Mouse (Mus musculus) heart, embryonic 13.5 days (tissue): Measurements from ENCODE around the gene Irak2. TPM values are rescaled to one million over a fixed set of nuclear protein-coding genes. Genes with fewer than 3 reads are reported as not detected.
"Not testable (repeated sequence)": the region's sequence is repeated elsewhere in the genome, so short reads cannot be mapped to it uniquely, and the experiment has no call there.

Source experiments
- ATAC-seq: fragments of 200-750 bp; cut with Nextera tagmentation; 2 replicates; pipeline ENCODE4 v1.8.0; 2017; ENCODE audit warnings: moderate TSS enrichment; ENCODE audit not compliant: insufficient number of reproducible peaks, low FRiP score, low TSS enrichment; ENCODE audit errors: extremely low read depth
- H3K27ac ChIP-seq: fragments of 300-500 bp; sonication (generic); replicated peaks from 2 replicates; pipeline ENCODE4 v1.5.1; 2015; ENCODE audit warnings: moderate library complexity, mild to moderate bottlenecking, inconsistent platforms
- H3K27me3 ChIP-seq: fragments of 300-500 bp; sonication (generic); replicated peaks from 2 replicates; pipeline ENCODE4 v1.6.1; 2015; ENCODE audit warnings: mild to moderate bottlenecking, inconsistent platforms
- H3K36me3 ChIP-seq: fragments of 300-500 bp; sonication (generic); 2 replicates; pipeline ENCODE4 v1.6.1; 2015; ENCODE audit warnings: mild to moderate bottlenecking, inconsistent platforms
- H3K4me1 ChIP-seq: fragments of 300-500 bp; sonication (generic); 2 replicates; pipeline ENCODE4 v1.6.1; 2015; ENCODE audit warnings: inconsistent platforms
- H3K4me2 ChIP-seq: fragments of 300-500 bp; sonication (generic); 2 replicates; pipeline ENCODE4 v1.6.1; 2015; ENCODE audit warnings: inconsistent platforms, mild to moderate bottlenecking, moderate library complexity
- H3K4me3 ChIP-seq: fragments of 300-500 bp; sonication (generic); 2 replicates; pipeline ENCODE4 v1.5.1; 2015; ENCODE audit warnings: moderate library complexity, mild to moderate bottlenecking, inconsistent platforms
- H3K9ac ChIP-seq: fragments of 300-500 bp; sonication (generic); 2 replicates; pipeline ENCODE4 v1.6.1; 2015; ENCODE audit warnings: inconsistent platforms, mild to moderate bottlenecking, moderate library complexity
- H3K9me3 ChIP-seq: fragments of 300-500 bp; sonication (generic); 2 replicates; pipeline ENCODE4 v1.6.1; 2016; ENCODE audit warnings: inconsistent platforms
- WGBS: fragments of 180-500 bp; shearing (Covaris S2); methylation state at CpG from one replicate; pipeline ENCODE4 v1.1.7; 2015; ENCODE audit warnings: mixed read lengths; 5-methylcytosine and 5-hydroxymethylcytosine counted together
- polyA plus RNA-seq: library from polyadenylated mRNA; unstranded; fragments of >200 nt; fragmentation: Nextera tagmentation; extraction: Ambion mirVana; gene quantifications from 2 replicates; pipeline ENCODE4 v1.2.1, GENCODE M21; 2015

The Irak2 gene
- polyA plus RNA-seq, 1 experiment from 2014 or later, result 6.2 TPM

GRCm38 (mm10) chr6:113713389-113713788 is 75.1 kb downstream of the Irak2 start:
- peaks cover 98% of the 10 kb centered on the region for H3K36me3 ChIP-seq

GRCm38 (mm10) chr6:113714276-113714675 is 76.0 kb downstream of the Irak2 start:
- H3K4me3 ChIP-seq, result no peak overlapping the region
- H3K9ac ChIP-seq, result no peak overlapping the region
- ATAC-seq, result no peak
- H3K4me1 ChIP-seq, result no peaks in the 10 kb centered on the region
- no peaks in the 10 kb centered on the region for H3K27me3 ChIP-seq
- 93% methylated on average over 2 of the region's 2 CpGs for WGBS
- no peaks in the 10 kb centered on the region for H3K9me3 ChIP-seq
- no peak overlapping the region for H3K4me2 ChIP-seq
- peaks cover 98% of the 10 kb centered on the region for H3K36me3 ChIP-seq
- no peak overlapping the region for H3K27ac ChIP-seq

More at GRCm38 (mm10) chr6:113713389-113713788, 75.1 kb downstream of the Irak2 start:
- not testable (repeated sequence) for H3K4me1 ChIP-seq, H3K4me3 ChIP-seq, H3K4me2 ChIP-seq, H3K27ac ChIP-seq, H3K27me3 ChIP-seq, H3K9me3 ChIP-seq, H3K9ac ChIP-seq, ATAC-seq
- WGBS, result 88% methylated on average over 5 of the region's 5 CpGs

DNA sequence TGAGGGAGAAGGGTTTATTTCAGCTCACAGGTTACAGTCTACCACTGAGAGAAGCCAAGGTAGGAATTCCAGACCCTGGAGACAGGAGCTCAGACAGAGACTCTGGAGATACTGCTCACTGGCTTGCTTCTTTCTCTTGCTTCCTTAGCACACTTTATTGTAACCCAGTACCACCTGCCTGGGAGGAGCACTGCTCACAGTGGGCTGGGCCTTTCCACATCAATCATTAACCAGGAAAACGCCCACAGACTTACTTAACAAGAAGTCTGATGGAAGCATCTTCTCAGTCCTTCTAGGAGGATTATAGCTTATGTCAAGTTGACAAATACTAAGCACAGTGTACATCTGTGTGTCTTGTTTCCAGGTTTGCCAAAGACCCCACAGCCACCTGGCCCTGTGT is 76.5 kb downstream of the Irak2 start:
- WGBS, result 91% methylated on average over 1 of the region's 1 CpGs
- no peak overlapping the region for H3K4me3 ChIP-seq
- H3K4me1 ChIP-seq, result no peaks in the 10 kb centered on the region
- H3K9me3 ChIP-seq, result no peaks in the 10 kb centered on the region
- peaks cover 98% of the 10 kb centered on the region for H3K36me3 ChIP-seq
- no peak for ATAC-seq
- H3K27ac ChIP-seq, result no peak overlapping the region
- no peak overlapping the region for H3K9ac ChIP-seq
- H3K27me3 ChIP-seq, result no peaks in the 10 kb centered on the region
- no peak overlapping the region for H3K4me2 ChIP-seq

DNA sequence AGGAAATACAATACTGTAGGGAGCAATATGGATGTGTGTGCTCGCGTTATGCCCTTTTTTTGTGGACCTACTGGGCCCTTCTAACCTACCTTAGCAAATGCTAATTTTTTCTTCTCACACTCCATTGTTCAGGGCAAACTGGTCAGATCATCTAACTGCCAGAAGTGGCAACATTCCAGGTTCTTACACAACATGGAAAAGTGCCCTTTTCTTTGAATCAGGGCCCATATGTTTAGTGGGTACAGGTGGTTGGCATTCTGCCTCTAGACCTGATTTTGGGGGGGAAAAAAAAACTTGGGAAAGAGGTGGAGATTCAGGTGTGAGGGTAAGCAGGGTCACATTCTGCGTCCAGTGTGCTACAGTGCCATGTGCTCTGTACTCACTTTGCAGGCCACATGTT is 79.3 kb downstream of the Irak2 start:
- H3K9me3 ChIP-seq, result no peaks in the 10 kb centered on the region
- H3K27me3 ChIP-seq, result no peaks in the 10 kb centered on the region
- 92% methylated on average over 3 of the region's 3 CpGs for WGBS
- no peak for ATAC-seq
- no peaks in the 10 kb centered on the region for H3K4me1 ChIP-seq
- H3K9ac ChIP-seq, result no peak overlapping the region
- H3K4me3 ChIP-seq, result no peak overlapping the region
- H3K36me3 ChIP-seq, result peaks cover 96% of the 10 kb centered on the region
- H3K4me2 ChIP-seq, result no peak overlapping the region
- H3K27ac ChIP-seq, result no peak overlapping the region

DNA sequence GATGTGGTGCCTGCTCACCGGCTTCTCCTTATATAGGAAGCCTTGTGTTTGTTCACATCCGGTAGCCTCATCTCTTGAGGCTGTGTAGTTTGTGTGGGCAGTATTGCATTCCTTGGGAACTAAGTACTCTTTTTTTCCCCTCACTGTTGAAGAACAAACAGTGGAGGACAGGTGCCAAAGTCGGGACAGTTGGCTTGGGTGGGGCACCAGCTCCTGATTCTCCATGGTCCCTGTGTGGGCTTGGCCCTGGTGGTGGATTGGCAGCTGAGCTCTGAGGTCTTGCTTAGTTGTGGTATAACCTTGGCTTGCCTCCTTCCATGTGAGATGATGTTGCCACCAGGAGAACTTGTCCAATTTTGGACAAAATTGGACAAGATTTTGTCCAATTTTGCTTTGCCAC is 81.6 kb downstream of the Irak2 start, which contains the start of gene Ghrl:
Ghrl (minus strand) TSS at position 3 of the 400 bp plus-strand sequence.
- H3K36me3 ChIP-seq, result peaks cover 96% of the 10 kb centered on the region

GRCm38 (mm10) chr6:113721061-113721460 is 82.8 kb downstream of the Irak2 start:
- no peaks in the 10 kb centered on the region for H3K27me3 ChIP-seq
- H3K9ac ChIP-seq, result no peak overlapping the region
- 83% methylated on average over 4 of the region's 4 CpGs for WGBS
- peaks cover 96% of the 10 kb centered on the region for H3K36me3 ChIP-seq
- H3K4me2 ChIP-seq, result no peak overlapping the region
- no peak overlapping the region for H3K4me3 ChIP-seq
- no peak overlapping the region for H3K27ac ChIP-seq
- no peaks in the 10 kb centered on the region for H3K4me1 ChIP-seq
- no peak for ATAC-seq
- no peaks in the 10 kb centered on the region for H3K9me3 ChIP-seq

More for the DNA sequence above, 81.6 kb downstream of the Irak2 start, which contains the start of gene Ghrl:
- Histone ChIP-seq H3K4me3 (no peak within 1 kb of the TSS), H3K27me3 (no peaks in the 10 kb centered on the region), H3K9ac (no peak within 1 kb of the TSS), H3K4me2 (no peak within 1 kb of the TSS), H3K9me3 (no peaks in the 10 kb centered on the region), H3K4me1 (no peaks in the 10 kb centered on the region), H3K27ac (no peak within 1 kb of the TSS)
- 90% methylated on average over 3 of the region's 3 CpGs for WGBS
- no peak for ATAC-seq

DNA sequence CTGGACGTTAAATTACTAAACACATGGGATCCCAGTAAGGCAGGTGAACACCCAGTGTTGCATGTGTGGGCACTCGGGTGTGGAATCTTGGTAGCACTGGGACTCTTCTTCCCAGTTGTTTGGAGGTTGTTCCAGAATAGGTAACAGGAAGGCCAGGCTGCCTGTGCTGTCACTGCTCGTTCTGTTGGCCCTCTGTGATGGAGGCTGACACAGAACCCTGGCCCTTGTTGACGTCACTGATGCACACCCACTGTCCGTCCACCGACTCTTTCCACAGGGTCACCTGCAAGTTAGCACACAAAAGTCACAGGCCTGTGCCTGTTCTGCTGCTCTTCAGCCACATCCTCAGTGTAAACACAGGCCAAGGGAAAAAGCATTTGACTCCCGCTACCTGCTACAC is 89.9 kb downstream of the Irak2 start:
- WGBS, result 83% methylated on average over 7 of the region's 7 CpGs
- no peak overlapping the region for H3K27ac ChIP-seq
- no peak overlapping the region for H3K4me3 ChIP-seq
- H3K9ac ChIP-seq, result no peak overlapping the region
- no peaks in the 10 kb centered on the region for H3K4me1 ChIP-seq
- H3K9me3 ChIP-seq, result no peaks in the 10 kb centered on the region
- H3K27me3 ChIP-seq, result no peaks in the 10 kb centered on the region
- H3K4me2 ChIP-seq, result no peak overlapping the region
- ATAC-seq, result no peak
- peaks cover 99% of the 10 kb centered on the region for H3K36me3 ChIP-seq

DNA sequence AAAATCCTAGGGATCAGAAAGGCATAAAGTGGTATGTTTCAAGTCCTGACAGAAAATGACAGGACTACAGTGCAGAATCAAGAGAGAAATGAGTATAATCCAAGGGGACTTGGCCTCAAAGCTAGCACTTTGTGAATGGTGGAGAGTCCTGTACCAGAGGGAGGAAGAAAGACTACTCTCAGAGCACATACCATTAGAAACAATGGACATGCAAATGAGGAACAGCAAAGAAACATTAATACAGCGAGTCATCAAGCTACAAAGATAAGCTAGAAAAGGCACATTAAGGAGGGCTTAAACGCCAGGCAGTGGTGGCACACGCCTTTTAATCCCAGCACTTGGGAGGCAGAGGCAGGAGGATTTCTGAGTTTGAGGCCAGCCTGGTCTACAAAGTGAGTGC is 93.0 kb downstream of the Irak2 start:
- Histone ChIP-seq H3K36me3 (peaks cover 99% of the 10 kb centered on the region), H3K27ac (no peak overlapping the region), H3K27me3 (no peaks in the 10 kb centered on the region), H3K9me3 (no peaks in the 10 kb centered on the region), H3K4me2 (no peak overlapping the region), H3K4me1 (no peaks in the 10 kb centered on the region), H3K9ac (no peak overlapping the region), H3K4me3 (no peak overlapping the region)
- no peak for ATAC-seq
- WGBS, result 85% methylated on average over 3 of the region's 3 CpGs

GRCm38 (mm10) chr6:113737318-113738046 is 99.2 kb downstream of the Irak2 start:
- 82% methylated on average over 9 of the region's 9 CpGs for WGBS
- ATAC-seq, result no peak
- Histone ChIP-seq H3K9ac (no peak overlapping the region), H3K4me3 (no peak overlapping the region), H3K27me3 (no peaks in the 10 kb centered on the region), H3K27ac (no peak overlapping the region), H3K9me3 (no peaks in the 10 kb centered on the region), H3K4me2 (no peak overlapping the region), H3K36me3 (peaks cover 59% of the 10 kb centered on the region), H3K4me1 (peaks cover 13% of the 10 kb centered on the region)

DNA sequence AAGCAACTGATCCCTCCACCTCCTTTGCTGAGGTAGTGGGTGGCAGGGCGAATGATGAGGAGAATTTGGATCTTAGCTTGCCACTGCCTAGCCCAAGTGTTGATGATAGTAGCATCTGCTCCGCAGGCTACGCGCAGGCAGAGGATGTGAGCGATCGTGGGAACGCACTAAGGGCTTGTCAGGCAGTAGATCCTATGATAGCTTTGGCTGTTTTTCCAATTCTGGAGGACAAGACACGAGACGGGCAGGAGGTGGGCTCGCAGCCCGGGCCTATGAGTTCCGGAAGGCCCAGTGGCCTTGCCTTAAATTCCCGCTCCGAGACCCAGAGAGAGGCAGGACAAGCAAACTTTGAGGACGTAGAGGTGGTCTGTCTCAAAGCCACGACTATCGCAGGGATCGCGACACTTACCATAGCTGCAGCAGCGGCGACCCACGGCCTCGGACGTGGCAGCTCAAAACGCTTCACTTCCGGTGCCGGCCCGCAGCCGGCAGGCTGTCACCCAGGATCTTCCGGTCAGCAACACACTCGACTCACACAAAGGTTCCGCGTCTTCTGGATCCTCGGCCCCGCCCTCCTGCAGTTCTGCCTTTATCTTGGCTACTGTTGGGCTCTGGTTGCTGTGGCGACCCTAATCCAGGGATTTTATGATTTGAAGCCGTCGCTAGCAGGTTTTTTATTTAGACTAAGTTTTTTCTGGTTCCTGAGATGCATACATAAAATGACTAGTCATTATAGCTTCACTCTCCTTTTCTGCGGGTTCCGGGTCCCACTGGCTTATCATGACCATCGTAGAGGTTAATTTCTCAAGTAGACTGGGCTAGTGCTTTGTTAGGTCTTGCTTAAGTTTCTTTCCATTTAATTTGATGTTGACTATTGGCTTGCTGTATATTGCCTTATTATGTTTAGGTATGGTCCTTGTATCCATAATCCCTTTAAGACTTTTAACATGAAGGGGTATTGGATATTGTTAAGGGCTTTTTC is 102.3 kb downstream of the Irak2 start, which contains the start of gene Sec13:
Sec13 (minus strand) TSS at position 508 of the 982 bp plus-strand sequence.
- peaks cover 18% of the 10 kb centered on the region for H3K27me3 ChIP-seq
- WGBS, result 7% methylated on average over 41 of the region's 41 CpGs
- H3K4me2 ChIP-seq, result peak within 1 kb of the TSS; percentile 86
- no peaks in the 10 kb centered on the region for H3K9me3 ChIP-seq
- peaks cover 13% of the 10 kb centered on the region for H3K4me1 ChIP-seq
- H3K9ac ChIP-seq, result peak within 1 kb of the TSS; percentile 91
- H3K4me3 ChIP-seq, result peak within 1 kb of the TSS; percentile 82
- H3K36me3 ChIP-seq, result peaks cover 29% of the 10 kb centered on the region
- peak; percentile 35; the same call in 1 of the 2 replicates for ATAC-seq
- H3K27ac ChIP-seq, result peak within 1 kb of the TSS; percentile 57; the same call in 1 of the 2 replicates

GRCm38 (mm10) chr6:113741425-113741824 is 103.2 kb downstream of the Irak2 start:
- Histone ChIP-seq H3K4me1 (peaks cover 13% of the 10 kb centered on the region), H3K4me3 (no peak overlapping the region), H3K27me3 (peaks cover 27% of the 10 kb centered on the region), H3K27ac (no peak overlapping the region), H3K9ac (no peak overlapping the region), H3K4me2 (no peak overlapping the region), H3K36me3 (peaks cover 20% of the 10 kb centered on the region), H3K9me3 (no peaks in the 10 kb centered on the region)
- no peak for ATAC-seq
- 54% methylated on average over 2 of the region's 2 CpGs for WGBS
